Mouse (Mus musculus) midbrain, embryonic 12.5 days (tissue): ENCODE data around the gene Rps6kl1. TPM values are rescaled to one million over a fixed set of nuclear protein-coding genes. Genes with fewer than 3 reads are reported as not detected.

ENCODE experiments used
- ATAC-seq: fragments of 200-750 bp; cut with Nextera tagmentation; 2 replicates; pipeline ENCODE4 v1.8.0; 2017; ENCODE audit warnings: low read depth, moderate TSS enrichment, moderate library complexity; ENCODE audit not compliant: low FRiP score
- H3K27ac ChIP-seq: fragments of 300-500 bp; sonication (generic); replicated peaks from 2 replicates; pipeline ENCODE4 v1.5.1; 2016; ENCODE audit warnings: mild to moderate bottlenecking
- H3K27me3 ChIP-seq: fragments of 300-500 bp; sonication (generic); 2 replicates; pipeline ENCODE4 v1.6.1; 2016; ENCODE audit warnings: mild to moderate bottlenecking
- H3K36me3 ChIP-seq: fragments of 300-500 bp; sonication (generic); 2 replicates; pipeline ENCODE4 v1.6.1; 2016
- H3K4me1 ChIP-seq: fragments of 300-500 bp; sonication (generic); 2 replicates; pipeline ENCODE4 v1.6.1; 2016
- H3K4me2 ChIP-seq: fragments of 300-500 bp; sonication (generic); replicated peaks from 2 replicates; pipeline ENCODE4 v1.6.1; 2016; ENCODE audit warnings: mild to moderate bottlenecking, moderate library complexity
- H3K4me3 ChIP-seq: fragments of 300-500 bp; sonication (generic); 2 replicates; pipeline ENCODE4 v1.5.1; 2016; ENCODE audit warnings: mild to moderate bottlenecking
- H3K9ac ChIP-seq: fragments of 300-500 bp; sonication (generic); replicated peaks from 2 replicates; pipeline ENCODE4 v1.6.1; 2016; ENCODE audit warnings: mild to moderate bottlenecking, moderate library complexity
- H3K9me3 ChIP-seq: fragments of 300-500 bp; sonication (generic); 2 replicates; pipeline ENCODE4 v1.6.1; 2016; ENCODE audit warnings: mild to moderate bottlenecking
- WGBS: fragments of 180-500 bp; shearing (Covaris S2); methylation state at CpG from one replicate; pipeline ENCODE4 v1.1.7; 2016; 5-methylcytosine and 5-hydroxymethylcytosine counted together
- polyA plus RNA-seq: library from polyadenylated mRNA; unstranded; fragments of >200 nt; fragmentation: Nextera tagmentation; extraction: Ambion mirVana; gene quantifications from 2 replicates; pipeline ENCODE4 v1.2.1, GENCODE M21; 2016

The Rps6kl1 gene
- polyA plus RNA-seq, 1 experiment from 2014 or later = 6.1 TPM

DNA sequence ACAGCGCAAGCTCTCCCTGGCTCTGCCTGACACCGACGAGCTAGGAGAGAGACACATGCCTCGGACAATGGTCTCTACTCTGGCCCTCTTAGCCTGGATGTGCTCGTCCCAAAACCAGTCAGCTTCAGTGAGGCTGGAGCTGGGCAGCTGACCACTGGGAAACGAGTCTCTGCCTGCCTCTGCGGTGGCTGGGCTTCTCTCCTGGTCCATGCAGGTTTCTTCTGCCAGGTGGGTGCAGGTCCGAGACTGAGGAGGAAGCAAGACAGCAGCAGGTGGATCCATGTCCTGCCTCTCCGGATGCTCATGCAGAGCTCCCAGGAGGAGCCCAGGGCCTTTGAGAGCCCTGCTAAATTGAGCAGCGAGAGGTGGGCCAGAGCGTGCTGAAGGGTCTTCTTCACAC lies 55.9 kb downstream of the Rps6kl1 start:
- Histone ChIP-seq H3K4me1 (no peaks in the 10 kb centered on the region; the same call in 1 of the 2 replicates), H3K27me3 (no peaks in the 10 kb centered on the region), H3K9ac (no peak overlapping the region), H3K9me3 (no peaks in the 10 kb centered on the region), H3K27ac (no peak overlapping the region), H3K4me3 (no peak overlapping the region), H3K4me2 (no peak overlapping the region), H3K36me3 (no peaks in the 10 kb centered on the region)
- 88% methylated on average over 11 of the region's 11 CpGs for WGBS
- ATAC-seq = no peak

DNA sequence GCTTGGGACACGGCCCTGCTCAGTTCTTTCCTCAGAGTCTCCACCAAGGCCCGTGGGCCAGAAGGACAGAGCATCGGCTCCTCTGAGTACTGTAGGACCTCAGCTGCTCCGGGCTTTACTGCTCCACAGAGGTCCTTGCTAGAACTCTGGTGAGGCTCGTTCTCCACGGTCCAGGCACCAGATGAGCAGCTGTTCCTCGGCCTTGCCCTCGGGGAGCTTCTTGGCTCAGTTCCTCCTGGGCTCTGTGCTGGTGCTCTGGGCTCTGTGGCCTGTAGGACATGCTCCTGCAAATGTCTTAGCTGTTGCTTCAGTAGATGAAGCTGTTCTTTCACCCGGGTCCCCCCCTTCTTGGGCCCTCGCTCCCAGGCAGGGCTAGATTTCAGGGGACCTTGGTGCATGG lies 56.4 kb downstream of the Rps6kl1 start:
- Histone ChIP-seq H3K9me3 (no peaks in the 10 kb centered on the region), H3K9ac (no peak overlapping the region), H3K4me3 (no peak overlapping the region), H3K4me2 (no peak overlapping the region), H3K27ac (peak overlapping the region; percentile 36; the same call in 1 of the 2 replicates), H3K27me3 (no peaks in the 10 kb centered on the region), H3K36me3 (0 out of 2 replicates have a peak, but pooled peaks cover 2% of the 10 kb centered on the region), H3K4me1 (no peaks in the 10 kb centered on the region; the same call in 1 of the 2 replicates)
- 89% methylated on average over 10 of the region's 10 CpGs for whole genome bisulfite sequencing
- ATAC-seq = 0 out of 2 replicates have a peak, but pooled peaks have one; percentile 23

DNA sequence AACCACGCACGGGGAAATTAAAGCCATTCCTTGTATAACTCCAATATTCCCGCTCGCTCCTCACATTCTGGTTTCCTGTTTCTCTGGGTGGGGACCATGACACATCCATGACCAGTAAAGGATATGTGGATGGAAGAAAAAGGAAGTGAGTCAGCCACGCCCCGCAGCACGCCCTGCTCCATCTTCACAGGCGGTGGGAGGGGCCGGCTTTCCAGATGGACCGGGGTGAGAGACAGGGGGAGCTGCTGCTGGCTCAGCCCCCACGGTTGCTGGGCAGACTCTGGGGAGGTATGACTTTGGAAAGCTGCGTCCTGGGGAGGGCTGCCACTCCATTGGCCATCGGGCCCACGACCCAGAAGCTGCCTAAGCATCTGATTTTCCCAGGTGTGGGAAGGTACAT lies 57.1 kb downstream of the Rps6kl1 start:
- Histone ChIP-seq H3K4me1 (no peaks in the 10 kb centered on the region; the same call in 1 of the 2 replicates), H3K9me3 (no peaks in the 10 kb centered on the region), H3K9ac (no peak overlapping the region; the same call in 1 of the 2 replicates), H3K27ac (0 out of 2 replicates have a peak overlapping the region, but pooled peaks have one; percentile 36), H3K36me3 (peaks cover 9% of the 10 kb centered on the region), H3K4me2 (no peak overlapping the region), H3K4me3 (no peak overlapping the region), H3K27me3 (no peaks in the 10 kb centered on the region)
- 35% methylated on average over 14 of the region's 14 CpGs for WGBS
- no peak for ATAC-seq

DNA sequence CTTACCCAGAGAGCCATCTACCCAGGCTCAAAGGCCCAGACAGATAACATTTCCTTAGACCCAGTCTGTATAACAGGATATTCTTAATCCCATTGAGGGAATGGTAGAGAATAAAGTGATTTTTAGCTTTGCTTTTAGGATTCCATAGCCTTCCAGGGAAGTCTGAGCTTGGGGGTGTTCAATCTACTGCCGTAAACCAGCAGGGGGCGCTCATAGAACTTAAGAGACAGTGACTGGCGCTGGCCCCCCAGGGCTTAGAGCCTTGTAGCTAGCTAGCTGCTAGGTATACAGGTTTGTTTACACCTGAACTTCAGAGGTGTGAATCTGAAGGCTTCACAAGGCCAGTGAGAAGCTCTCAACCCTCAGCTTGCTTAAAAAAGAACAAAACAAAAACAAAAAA lies 58.9 kb downstream of the Rps6kl1 start:
- no peak overlapping the region for H3K4me3 ChIP-seq
- no peaks in the 10 kb centered on the region; the same call in 1 of the 2 replicates for H3K4me1 ChIP-seq
- no peaks in the 10 kb centered on the region for H3K9me3 ChIP-seq
- ATAC-seq = no peak
- no peak overlapping the region for H3K4me2 ChIP-seq
- 12% methylated on average over 3 of the region's 3 CpGs for WGBS
- H3K36me3 ChIP-seq = peaks cover 26% of the 10 kb centered on the region
- no peak overlapping the region for H3K9ac ChIP-seq
- no peak overlapping the region for H3K27ac ChIP-seq
- H3K27me3 ChIP-seq = no peaks in the 10 kb centered on the region

DNA sequence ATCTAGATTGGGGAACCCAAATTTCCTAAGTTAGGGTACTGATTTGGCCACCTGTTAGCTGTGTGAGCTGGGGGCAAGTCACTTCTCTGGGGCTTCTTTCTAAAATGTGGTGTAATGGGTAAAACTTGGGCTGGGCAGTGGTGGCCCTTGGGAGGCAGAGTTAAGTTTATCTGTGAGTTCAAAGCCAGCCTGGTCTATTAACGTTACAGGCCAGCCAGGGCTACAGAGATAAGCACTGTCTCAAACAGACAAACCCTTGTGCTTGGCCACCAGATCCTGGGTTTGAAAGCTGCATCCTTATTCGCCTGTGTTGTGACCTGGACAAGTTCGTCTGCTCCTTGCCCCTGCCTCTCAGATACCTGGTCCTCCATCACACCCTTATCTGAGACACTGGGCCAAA lies 59.9 kb downstream of the Rps6kl1 start:
- Histone ChIP-seq H3K36me3 (peaks cover 37% of the 10 kb centered on the region), H3K27me3 (no peaks in the 10 kb centered on the region), H3K27ac (no peak overlapping the region), H3K4me3 (no peak overlapping the region), H3K4me2 (no peak overlapping the region), H3K4me1 (no peaks in the 10 kb centered on the region; the same call in 1 of the 2 replicates), H3K9me3 (no peaks in the 10 kb centered on the region), H3K9ac (no peak overlapping the region)
- ATAC-seq = no peak
- WGBS = 93% methylated on average over 3 of the region's 3 CpGs

DNA sequence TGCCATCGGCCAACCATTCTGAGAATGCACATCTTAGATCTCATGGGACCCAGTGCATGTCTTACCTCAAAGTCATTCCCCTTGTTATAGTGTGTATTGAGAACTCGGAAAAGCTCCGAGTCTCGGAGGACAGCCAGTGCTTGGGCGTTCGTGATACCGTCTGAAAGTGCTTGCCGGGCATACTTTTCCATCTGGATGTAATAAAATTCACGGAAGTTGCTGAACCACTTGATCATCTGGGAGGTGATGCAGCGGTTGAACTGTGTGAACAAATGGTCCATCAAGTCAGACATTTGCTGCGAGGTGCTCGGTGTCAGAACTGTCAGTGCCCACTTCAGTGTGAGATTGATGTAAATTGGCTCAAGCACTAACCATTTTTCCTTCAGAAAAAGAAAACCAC lies 63.2 kb downstream of the Rps6kl1 start:
- ATAC-seq = no peak
- H3K9ac ChIP-seq = no peak overlapping the region
- 94% methylated on average over 12 of the region's 12 CpGs for WGBS

More for the DNA sequence above, 63.2 kb downstream of the Rps6kl1 start:
- Histone ChIP-seq H3K4me1 (no peaks in the 10 kb centered on the region), H3K4me2 (no peak overlapping the region), H3K36me3 (peaks cover 38% of the 10 kb centered on the region), H3K27ac (no peak overlapping the region), H3K4me3 (no peak overlapping the region), H3K27me3 (no peaks in the 10 kb centered on the region), H3K9me3 (no peaks in the 10 kb centered on the region)

Other genes with a start within 250 kb of the Rps6kl1 start
- gene Fcf1, start 180.4 kb downstream of the Rps6kl1 start, polyA plus RNA-seq = 131 and 133 TPM in 2 replicates
- gene Arel1, start 180.4 kb downstream of the Rps6kl1 start, polyA plus RNA-seq = 29.2 and 31.0 TPM in 2 replicates
- 43.7 and 44.6 TPM in 2 replicates for gene Ylpm1, start 154.9 kb downstream of the Rps6kl1 start, polyA plus RNA-seq
- 2.5 and 3.7 TPM in 2 replicates for gene Prox2, start 40.5 kb downstream of the Rps6kl1 start, polyA plus RNA-seq
- gene Dlst, start 40.4 kb downstream of the Rps6kl1 start, polyA plus RNA-seq = 101 and 107 TPM in 2 replicates
- 5.7 and 6.2 TPM in 2 replicates for gene Pgf, start 26.5 kb upstream of the Rps6kl1 start, polyA plus RNA-seq
- gene Eif2b2, start 68.2 kb upstream of the Rps6kl1 start, polyA plus RNA-seq = 85.7 and 86.6 TPM in 2 replicates
- gene Mlh3, start 119.3 kb upstream of the Rps6kl1 start, polyA plus RNA-seq = 9.8 and 10.5 TPM in 2 replicates
- 63.9 and 73.7 TPM in 2 replicates for gene Acyp1, start 137.2 kb upstream of the Rps6kl1 start, polyA plus RNA-seq
- gene Zc2hc1c, start 137.3 kb upstream of the Rps6kl1 start, polyA plus RNA-seq = 1.1 and 1.2 TPM in 2 replicates
- 21.1 and 26.1 TPM in 2 replicates for gene Nek9, start 188.1 kb upstream of the Rps6kl1 start, polyA plus RNA-seq
- gene Tmed10, start 223.6 kb upstream of the Rps6kl1 start, polyA plus RNA-seq = 225 and 231 TPM in 2 replicates